Mouse (Mus musculus) kidney, postnatal 0 days (tissue): ENCODE results near the gene Spag9. TPM values are rescaled to one million over a fixed set of nuclear protein-coding genes. Genes with fewer than 3 reads are reported as not detected.

Experiments
- ATAC-seq: fragments of 200-750 bp; cut with Nextera tagmentation; replicated peaks from 2 replicates; pipeline ENCODE4 v1.8.0; 2017; ENCODE audit warnings: low read depth, moderate number of reproducible peaks, moderate TSS enrichment, moderate library complexity; ENCODE audit not compliant: low FRiP score
- DNase-seq: peaks from one replicate; pipeline ENCODE4 v3.0.0-alpha.2; 2016; ENCODE audit warnings: low spot score
- H3K27ac ChIP-seq: fragments of 300-500 bp; sonication (generic); 2 replicates; pipeline ENCODE4 v1.5.1; 2014; ENCODE audit warnings: mild to moderate bottlenecking
- H3K27me3 ChIP-seq: fragments of 300-500 bp; sonication (generic); 2 replicates; pipeline ENCODE4 v1.6.1; 2014; ENCODE audit warnings: low read length, mixed read lengths; ENCODE audit not compliant: insufficient read depth
- H3K36me3 ChIP-seq: fragments of 300-500 bp; sonication (generic); 2 replicates; pipeline ENCODE4 v1.6.1; 2014; ENCODE audit warnings: low read length, mixed read lengths; ENCODE audit not compliant: insufficient read depth
- H3K4me1 ChIP-seq: fragments of 300-500 bp; sonication (generic); replicated peaks from 2 replicates; pipeline ENCODE4 v1.6.1; 2014; ENCODE audit warnings: antibody characterized with exemption, low read length, mixed read lengths; ENCODE audit not compliant: insufficient read depth
- H3K4me2 ChIP-seq: fragments of 300-500 bp; sonication (generic); 2 replicates; pipeline ENCODE4 v1.6.1; 2014; ENCODE audit warnings: mild to moderate bottlenecking, low read length, moderate library complexity, mixed read lengths
- H3K4me3 ChIP-seq: fragments of 300-500 bp; sonication (generic); replicated peaks from 2 replicates; pipeline ENCODE4 v1.5.1; 2014; ENCODE audit warnings: low read depth, low read length
- H3K9ac ChIP-seq: fragments of 300-500 bp; sonication (generic); 2 replicates; pipeline ENCODE4 v1.6.1; 2014; ENCODE audit warnings: low read depth, low read length
- H3K9me3 ChIP-seq: fragments of 300-500 bp; sonication (generic); replicated peaks from 2 replicates; pipeline ENCODE4 v1.6.1; 2016; ENCODE audit warnings: low read length, inconsistent platforms, mixed read lengths
- CTCF ChIP-seq: IDR thresholded peaks from 2 replicates; pipeline ENCODE4 v1.5.1; 2016; ENCODE audit warnings: antibody characterized with exemption, low read depth, mild to moderate bottlenecking, moderate library complexity
- WGBS: fragments of 180-500 bp; shearing (Covaris S2); extraction: QIAGEN DNeasy Blood & Tissue Kit; methylation state at CpG from one replicate; pipeline ENCODE4 v1.1.7; 2014; 5-methylcytosine and 5-hydroxymethylcytosine counted together
- polyA plus RNA-seq: library from polyadenylated mRNA; unstranded; fragments of >200 nt; fragmentation: Nextera tagmentation; extraction: Ambion mirVana; gene quantifications from 2 replicates; pipeline ENCODE4 v1.2.1, GENCODE M21; 2015

The Spag9 gene
- 52.5 and 59.8 TPM in 2 replicates for polyA plus RNA-seq

- ATAC-seq, result peak; percentile 92
- 0% methylated on average over 37 of the region's 70 CpGs for WGBS
- TF ChIP-seq CTCF, result no peak
Observed at GRCm38 (mm10) chr11:93995720-93996305, at the start of gene Spag9. TSS of gene Spag9 (plus strand) at chr11:93996091.

GRCm38 (mm10) chr11:93948887-93949567 is 46.9 kb upstream of the Spag9 start:
- DNase-seq, result peak; percentile 52

More at GRCm38 (mm10) chr11:93995720-93996305, at the start of gene Spag9:
- H3K9ac ChIP-seq, result peak within 1 kb of the TSS; percentile 92
- peak within 1 kb of the TSS; percentile 81 for H3K4me2 ChIP-seq
- no peaks in the 10 kb centered on the region for H3K36me3 ChIP-seq
- H3K4me3 ChIP-seq, result peak within 1 kb of the TSS; percentile 98
- no peaks in the 10 kb centered on the region for H3K27me3 ChIP-seq
- DNase-seq, result peak; percentile 98
- H3K27ac ChIP-seq, result peak within 1 kb of the TSS; percentile 96
- H3K9me3 ChIP-seq, result no peaks in the 10 kb centered on the region
- H3K4me1 ChIP-seq, result peaks cover 12% of the 10 kb centered on the region; the same call in 1 of the 2 replicates

GRCm38 (mm10) chr11:93950045-93950444 is 45.8 kb upstream of the Spag9 start:
- DNase-seq (no peak), ATAC-seq (peak; percentile 54)
- H3K9me3 ChIP-seq, result no peaks in the 10 kb centered on the region
- no peak overlapping the region for H3K4me2 ChIP-seq
- peak; percentile 42 for TF ChIP-seq CTCF
- no peak overlapping the region for H3K4me3 ChIP-seq
- WGBS, result 90% methylated on average over 1 of the region's 1 CpGs
- no peak overlapping the region for H3K27ac ChIP-seq
- no peak overlapping the region for H3K9ac ChIP-seq
- H3K27me3 ChIP-seq, result no peaks in the 10 kb centered on the region
- H3K36me3 ChIP-seq, result peaks cover 17% of the 10 kb centered on the region
- H3K4me1 ChIP-seq, result 0 out of 2 replicates have a peak, but pooled peaks cover 12% of the 10 kb centered on the region

More at GRCm38 (mm10) chr11:93948887-93949567, 46.9 kb upstream of the Spag9 start:
- WGBS, result 79% methylated on average over 9 of the region's 9 CpGs
- ATAC-seq, result no peak
- Histone ChIP-seq H3K4me2 (no peak overlapping the region), H3K9me3 (no peaks in the 10 kb centered on the region), H3K4me3 (no peak overlapping the region), H3K9ac (no peak overlapping the region), H3K27me3 (no peaks in the 10 kb centered on the region), H3K27ac (no peak overlapping the region), H3K4me1 (0 out of 2 replicates have a peak, but pooled peaks cover 12% of the 10 kb centered on the region), H3K36me3 (peaks cover 17% of the 10 kb centered on the region)
- no peak for TF ChIP-seq CTCF

GRCm38 (mm10) chr11:93952376-93952775 is 43.5 kb upstream of the Spag9 start:
- Histone ChIP-seq H3K4me2 (0 out of 2 replicates have a peak overlapping the region, but pooled peaks have one; percentile 21), H3K36me3 (peaks cover 17% of the 10 kb centered on the region), H3K4me1 (0 out of 2 replicates have a peak, but pooled peaks cover 12% of the 10 kb centered on the region), H3K4me3 (no peak overlapping the region), H3K9me3 (no peaks in the 10 kb centered on the region), H3K27me3 (no peaks in the 10 kb centered on the region), H3K27ac (0 out of 2 replicates have a peak overlapping the region, but pooled peaks have one; percentile 15), H3K9ac (no peak overlapping the region)
- peak; percentile 75 for DNase-seq
- 34% methylated on average over 5 of the region's 5 CpGs for WGBS
- no peak for TF ChIP-seq CTCF
- ATAC-seq, result no peak

- DNase-seq (no peak), ATAC-seq (no peak)
- peak overlapping the region; percentile 88 for H3K27ac ChIP-seq
- peak overlapping the region; percentile 65 for H3K4me3 ChIP-seq
- H3K36me3 ChIP-seq, result peaks cover 17% of the 10 kb centered on the region
- no peaks in the 10 kb centered on the region for H3K27me3 ChIP-seq
- WGBS, result 44% methylated on average over 13 of the region's 13 CpGs
- no peaks in the 10 kb centered on the region for H3K9me3 ChIP-seq
- TF ChIP-seq CTCF, result no peak
- peak overlapping the region; percentile 63 for H3K9ac ChIP-seq
- 0 out of 2 replicates have a peak, but pooled peaks cover 12% of the 10 kb centered on the region for H3K4me1 ChIP-seq
- H3K4me2 ChIP-seq, result peak overlapping the region; percentile 73
Observed at GRCm38 (mm10) chr11:93954738-93955255, 41.1 kb upstream of the Spag9 start.
